Mouse (Mus musculus) kidney, postnatal 25 days (tissue): ENCODE results near the gene Cd4.
"Not testable (repeated sequence)": the region's sequence is repeated elsewhere in the genome, so short reads cannot be mapped to it uniquely, and the experiment has no call there.

Experiments
- DNase-seq, 2 experiments: peaks; one replicate each; pipeline ENCODE4 v3.0.0; 2021; ENCODE audit warnings: mixed read lengths in 2 of 2

Gene Cd4

GRCm38 (mm10) chr6:124840241-124841167 is 47.5 kb downstream of the Cd4 start, which contains the start of gene Gnb3:
Gene Gnb3 (minus strand): TSS chr6:124840275.
- DNase-seq = no peak

GRCm38 (mm10) chr6:124839805-124840204 is 48.2 kb downstream of the Cd4 start:
- no peak for DNase-seq

GRCm38 (mm10) chr6:124836411-124836810 is 51.6 kb downstream of the Cd4 start:
- no peak for DNase-seq

- no peak for DNase-seq
These were observed 52.5 kb downstream of the Cd4 start for GRCm38 (mm10) chr6:124835531-124835930.

GRCm38 (mm10) chr6:124834512-124835081 is 53.4 kb downstream of the Cd4 start:
- no peak for DNase-seq

GRCm38 (mm10) chr6:124831649-124832048 is 56.4 kb downstream of the Cd4 start:
- DNase-seq = no peak

- DNase-seq = not testable (repeated sequence)
These were observed 56.8 kb downstream of the Cd4 start for GRCm38 (mm10) chr6:124831199-124831598.

- DNase-seq = peak; percentile 96 to 98
These were observed 58.0 kb downstream of the Cd4 start for GRCm38 (mm10) chr6:124829799-124830700.

- peak; percentile 98 to 100 for DNase-seq
These were observed 58.9 kb downstream of the Cd4 start, which contains the start of the genes Usp5 and Cdca3 for GRCm38 (mm10) chr6:124828868-124829798. Gene Usp5 (minus strand): TSS chr6:124829484. Gene Cdca3 (plus strand): TSS chr6:124829547.

- peak; percentile 53 to 75 for DNase-seq
These were observed 59.9 kb downstream of the Cd4 start for GRCm38 (mm10) chr6:124828101-124828592.

- no peak for DNase-seq
These were observed 66.0 kb downstream of the Cd4 start for GRCm38 (mm10) chr6:124822049-124822448.

- DNase-seq = no peak
These were observed 67.1 kb downstream of the Cd4 start for GRCm38 (mm10) chr6:124820891-124821290.

- no peak for DNase-seq
These were observed 70.0 kb downstream of the Cd4 start for GRCm38 (mm10) chr6:124817971-124818370.

- DNase-seq = no peak
These were observed 70.5 kb downstream of the Cd4 start for GRCm38 (mm10) chr6:124817563-124817962.

- DNase-seq = no peak
These were observed 70.9 kb downstream of the Cd4 start for GRCm38 (mm10) chr6:124817125-124817524.

GRCm38 (mm10) chr6:124816611-124817010 is 71.4 kb downstream of the Cd4 start:
- DNase-seq = no peak

- peak in 1 of 2 experiments; percentile 26 for DNase-seq
These were observed 72.9 kb downstream of the Cd4 start for GRCm38 (mm10) chr6:124814858-124815774.
